In the genomic region with DNA sequence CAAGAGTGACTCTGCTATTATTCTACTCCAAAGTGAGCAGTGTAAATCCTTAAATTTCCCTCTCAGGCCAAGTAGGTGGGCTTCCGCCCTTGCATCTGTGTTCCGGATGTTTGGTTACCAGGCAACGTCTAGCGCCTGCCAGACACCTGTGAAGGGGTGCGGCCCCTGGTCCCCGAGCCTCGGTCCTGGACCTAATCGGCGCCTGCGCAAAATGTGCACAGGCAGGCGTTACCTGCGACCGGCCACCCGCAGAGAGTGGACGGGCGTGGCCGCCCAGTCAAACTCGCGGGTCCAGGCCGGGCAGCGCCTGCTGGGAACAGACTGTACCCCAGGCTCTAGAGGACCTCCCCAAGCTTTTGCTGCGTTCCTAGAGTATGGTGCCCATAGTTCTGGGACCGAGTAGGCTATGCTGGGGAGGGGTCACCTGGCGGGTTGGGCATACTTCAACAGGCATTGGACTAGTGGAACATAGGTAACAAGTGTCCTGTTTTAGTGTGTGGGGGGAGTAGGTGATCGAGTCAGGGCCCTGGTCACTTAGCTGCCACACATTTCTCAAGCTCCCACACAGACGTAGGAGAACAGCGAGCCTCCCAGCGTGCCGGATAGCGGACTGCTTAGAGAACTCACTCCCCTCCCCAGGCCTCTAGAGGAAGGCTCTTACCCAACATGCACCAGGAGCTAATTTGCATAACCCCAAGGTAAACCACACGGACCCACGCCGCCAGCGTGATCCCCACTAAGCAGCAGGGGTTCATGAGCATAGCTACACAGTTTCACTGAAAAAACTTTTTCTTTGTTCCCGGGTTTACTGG, we compare ENCODE assay signal across 8 mouse cellular contexts.
A peak's percentile ranks its signal among the peaks of the same experiment; 100 is the strongest.
DNase-seq lines count a peak whose midpoint lies in the region; ATAC-seq and TF ChIP-seq lines count a peak whose summit lies in the region.

No protein-coding gene starts in this region.

- 0 out of 2 replicates have a peak, but pooled peaks have one; percentile 6 for TF ChIP-seq CTCF in liver, embryonic 14.5 days (IDR thresholded peaks at IDR 0.05; ENCODE audit: low read depth)
- TF ChIP-seq CTCF in stomach, postnatal 0 days (IDR thresholded peaks at IDR 0.05; ENCODE audit: low read depth): no peak

- H3K4me1 ChIP-seq in brown adipose tissue, adult 24 weeks (ENCODE audit: control insufficient read depth, insufficient read depth, insufficient read length, low read length): no peaks in the 10 kb centered on the region
- H3K4me1 ChIP-seq in heart, embryonic 14.5 days (ENCODE audit: control insufficient read depth in 2 of 2, insufficient read depth in 2 of 2, low read length in 2 of 2): 0 out of 4 replicates have a peak, but pooled peaks cover 0 to 3% of the 10 kb centered on the region in 2 experiments
- H3K4me1 ChIP-seq in liver, embryonic 14.5 days (replicated peaks; ENCODE audit: control insufficient read depth in 2 of 2, insufficient read depth in 2 of 2, low read length in 1 of 2): peaks cover 3 to 8% of the 10 kb centered on the region in 2 experiments; a peak in 3 of 4 replicates
- no peaks in the 10 kb centered on the region for H3K4me1 ChIP-seq in neural tube, embryonic 11.5 days (ENCODE audit: control insufficient read depth, insufficient read depth, low read length)
- H3K4me1 ChIP-seq in stomach, postnatal 0 days (replicated peaks; ENCODE audit: control insufficient read depth, insufficient read depth): no peaks in the 10 kb centered on the region

- H3K27ac ChIP-seq in brown adipose tissue, adult 24 weeks (replicated peaks; ENCODE audit: low read depth, low read length): peak overlapping the region; percentile 98
- peak overlapping the region; percentile 95 to 97 for H3K27ac ChIP-seq in heart, embryonic 14.5 days (replicated peaks in 1 of 2; ENCODE audit: control insufficient read depth in 1 of 2, insufficient read depth in 1 of 2, low read depth in 2 of 2, low read length in 2 of 2)
- H3K27ac ChIP-seq in liver, embryonic 14.5 days: peak overlapping the region; percentile 93
- peak overlapping the region; percentile 28 for H3K27ac ChIP-seq in neural tube, embryonic 11.5 days (ENCODE audit: low read depth, low read length)
- H3K27ac ChIP-seq in stomach, postnatal 0 days (replicated peaks): peak overlapping the region; percentile 96

- TF ChIP-seq EP300 in liver, embryonic 14.5 days (IDR thresholded peaks at IDR 0.05; ENCODE audit: low read depth): no peak
- peak; percentile 65 for TF ChIP-seq EP300 in stomach, postnatal 0 days (optimal IDR thresholded peaks at IDR 0.05)

- peak; percentile 84 for ATAC-seq in heart, embryonic 14.5 days (ENCODE audit: insufficient number of reproducible peaks, insufficient read depth, low FRiP score, low read depth)
- ATAC-seq in liver, embryonic 14.5 days (ENCODE audit: insufficient read depth): peak; percentile 83
- peak; percentile 88 for ATAC-seq in neural tube, embryonic 11.5 days (ENCODE audit: insufficient read depth, low FRiP score, low TSS enrichment)
- ATAC-seq in stomach, postnatal 0 days (ENCODE audit: low FRiP score, low TSS enrichment): peak; percentile 91

- H3K9me3 ChIP-seq in heart, embryonic 14.5 days (ENCODE audit: control insufficient read depth, low read length): no peaks in the 10 kb centered on the region
- H3K9me3 ChIP-seq in liver, embryonic 14.5 days (ENCODE audit: control insufficient read depth, low read length): no peaks in the 10 kb centered on the region
- no peaks in the 10 kb centered on the region for H3K9me3 ChIP-seq in neural tube, embryonic 11.5 days (ENCODE audit: control insufficient read depth, low read length)
- no peaks in the 10 kb centered on the region for H3K9me3 ChIP-seq in stomach, postnatal 0 days (ENCODE audit: control insufficient read depth, low read length)

- peak overlapping the region; percentile 92 for H3K4me3 ChIP-seq in brown adipose tissue, adult 24 weeks (ENCODE audit: insufficient read depth, low read depth, low read length)
- peak overlapping the region; percentile 69 to 98 for H3K4me3 ChIP-seq in heart, embryonic 14.5 days (ENCODE audit: control insufficient read depth in 1 of 2, insufficient read depth in 1 of 2, low read depth in 1 of 2, low read length in 2 of 2)
- H3K4me3 ChIP-seq in liver, embryonic 14.5 days (ENCODE audit: insufficient read depth in 1 of 2, low read depth in 2 of 2, low read length in 2 of 2): peak overlapping the region; percentile 74 to 98
- H3K4me3 ChIP-seq in neural tube, embryonic 11.5 days (ENCODE audit: low read depth, low read length): peak overlapping the region; percentile 83
- peak overlapping the region; percentile 77 for H3K4me3 ChIP-seq in stomach, postnatal 0 days (ENCODE audit: low read depth, low read length)

- peak overlapping the region; percentile 78 for H3K4me2 ChIP-seq in heart, embryonic 14.5 days (ENCODE audit: low read length)
- H3K4me2 ChIP-seq in liver, embryonic 14.5 days (ENCODE audit: low read depth): peak overlapping the region; percentile 96
- H3K4me2 ChIP-seq in neural tube, embryonic 11.5 days (ENCODE audit: low read depth): peak overlapping the region; percentile 87
- H3K4me2 ChIP-seq in stomach, postnatal 0 days (replicated peaks; ENCODE audit: low read depth): peak overlapping the region; percentile 74

- H3K27me3 ChIP-seq in heart, embryonic 14.5 days (ENCODE audit: control insufficient read depth, insufficient read depth, low read length): no peaks in the 10 kb centered on the region
- no peaks in the 10 kb centered on the region for H3K27me3 ChIP-seq in liver, embryonic 14.5 days (ENCODE audit: control insufficient read depth, insufficient read depth, low read length)
- no peaks in the 10 kb centered on the region for H3K27me3 ChIP-seq in neural tube, embryonic 11.5 days (ENCODE audit: control insufficient read depth, insufficient read depth, low read length)
- H3K27me3 ChIP-seq in stomach, postnatal 0 days (ENCODE audit: control insufficient read depth, insufficient read depth, low read length): no peaks in the 10 kb centered on the region

- H3K9ac ChIP-seq in heart, embryonic 14.5 days (ENCODE audit: low read length): peak overlapping the region; percentile 90
- peak overlapping the region; percentile 86 for H3K9ac ChIP-seq in liver, embryonic 14.5 days (replicated peaks)
- peak overlapping the region; percentile 79 for H3K9ac ChIP-seq in neural tube, embryonic 11.5 days (ENCODE audit: low read length)
- H3K9ac ChIP-seq in stomach, postnatal 0 days (ENCODE audit: low read length): peak overlapping the region; percentile 83

- DNase-seq in CD4-positive, CD25-positive, alpha-beta regulatory T cell, adult 2 months (ENCODE audit: low read depth, low spot score): peak; percentile 95
- peak; percentile 80 for DNase-seq in fibroblast of lung, adult 2 months (ENCODE audit: low read depth)
- DNase-seq in kidney, postnatal 14 days: peak; percentile 90
- peak; percentile 77 to 81 (median 81) for DNase-seq in liver, embryonic 14.5 days (ENCODE audit: low read depth in 3 of 3, low spot score in 3 of 3)
- peak; percentile 86 for DNase-seq in neural tube, embryonic 11.5 days (ENCODE audit: low spot score)
- peak; percentile 91 for DNase-seq in stomach, postnatal 0 days (ENCODE audit: low spot score)

- no peaks in the 10 kb centered on the region for H3K36me3 ChIP-seq in heart, embryonic 14.5 days (ENCODE audit: control insufficient read depth, insufficient read depth, low read length)
- H3K36me3 ChIP-seq in liver, embryonic 14.5 days (replicated peaks; ENCODE audit: control insufficient read depth, insufficient read depth, low read depth): no peaks in the 10 kb centered on the region
- no peaks in the 10 kb centered on the region for H3K36me3 ChIP-seq in neural tube, embryonic 11.5 days (ENCODE audit: control insufficient read depth, insufficient read depth, low read length)
- H3K36me3 ChIP-seq in stomach, postnatal 0 days (ENCODE audit: control insufficient read depth, insufficient read depth, low read length): no peaks in the 10 kb centered on the region

- WGBS in heart, embryonic 14.5 days: under 1% methylated on average over 35 of the region's 35 CpGs
- WGBS in liver, embryonic 14.5 days (ENCODE audit: insufficient replicate concordance): under 1% methylated on average over 35 of the region's 35 CpGs
- under 1% methylated on average over 35 of the region's 35 CpGs for WGBS in neural tube, embryonic 11.5 days
- under 1% methylated on average over 35 of the region's 35 CpGs for WGBS in stomach, postnatal 0 days

Comparison
In these comparisons a context has a peak if more than half of its experiments do, and no peak if none do; other contexts are left out.
1. Peak in every context shown above with its lines: DNase-seq, ATAC-seq, H3K4me3 ChIP-seq and H3K27ac ChIP-seq.
2. H3K27ac ChIP-seq: peak in every context shown above with its lines; median percentile 98 in brown adipose tissue, adult 24 weeks; 96 in heart, embryonic 14.5 days; 96 in stomach, postnatal 0 days; 93 in liver, embryonic 14.5 days; 28 in neural tube, embryonic 11.5 days.